Mouse (Mus musculus) neural tube, embryonic 15.5 days (tissue): Measurements from ENCODE around the gene Mroh2a. TPM values are rescaled to one million over a fixed set of nuclear protein-coding genes. Genes with fewer than 3 reads are reported as not detected.

ENCODE experiments used
- ATAC-seq: fragments of 200-750 bp; cut with Nextera tagmentation; 2 replicates; pipeline ENCODE4 v1.8.0; 2017; ENCODE audit warnings: mild to moderate bottlenecking, moderate TSS enrichment, moderate library complexity; ENCODE audit not compliant: low FRiP score
- H3K27ac ChIP-seq: fragments of 300-500 bp; sonication (generic); replicated peaks from 2 replicates; pipeline ENCODE4 v1.5.1; 2015; ENCODE audit warnings: mild to moderate bottlenecking, inconsistent platforms
- H3K27me3 ChIP-seq: fragments of 300-500 bp; sonication (generic); replicated peaks from 2 replicates; pipeline ENCODE4 v1.6.1; 2015; ENCODE audit warnings: inconsistent platforms
- H3K36me3 ChIP-seq: fragments of 300-500 bp; sonication (generic); 2 replicates; pipeline ENCODE4 v1.6.1; 2015; ENCODE audit warnings: inconsistent platforms
- H3K4me1 ChIP-seq: fragments of 300-500 bp; sonication (generic); 2 replicates; pipeline ENCODE4 v1.6.1; 2015; ENCODE audit warnings: inconsistent platforms
- H3K4me2 ChIP-seq: fragments of 300-500 bp; sonication (generic); 2 replicates; pipeline ENCODE4 v1.6.1; 2015; ENCODE audit warnings: inconsistent platforms, mild to moderate bottlenecking, moderate library complexity
- H3K4me3 ChIP-seq: fragments of 300-500 bp; sonication (generic); replicated peaks from 2 replicates; pipeline ENCODE4 v1.5.1; 2015; ENCODE audit warnings: mild to moderate bottlenecking, inconsistent platforms
- H3K9ac ChIP-seq: fragments of 300-500 bp; sonication (generic); replicated peaks from 2 replicates; pipeline ENCODE4 v1.6.1; 2015; ENCODE audit warnings: mild to moderate bottlenecking, inconsistent platforms
- H3K9me3 ChIP-seq: fragments of 300-500 bp; sonication (generic); replicated peaks from 2 replicates; pipeline ENCODE4 v1.6.1; 2016; ENCODE audit warnings: inconsistent platforms
- WGBS: fragments of 180-500 bp; shearing (Covaris S2); methylation state at CpG from one replicate; pipeline ENCODE4 v1.1.7; 2015; ENCODE audit warnings: mixed read lengths; 5-methylcytosine and 5-hydroxymethylcytosine counted together
- polyA plus RNA-seq: library from polyadenylated mRNA; unstranded; fragments of >200 nt; fragmentation: Nextera tagmentation; extraction: Ambion mirVana; gene quantifications from 2 replicates; pipeline ENCODE4 v1.2.1, GENCODE M21; 2015

Mroh2a gene
- polyA plus RNA-seq, 1 experiment from 2014 or later = 0.69 TPM

DNA sequence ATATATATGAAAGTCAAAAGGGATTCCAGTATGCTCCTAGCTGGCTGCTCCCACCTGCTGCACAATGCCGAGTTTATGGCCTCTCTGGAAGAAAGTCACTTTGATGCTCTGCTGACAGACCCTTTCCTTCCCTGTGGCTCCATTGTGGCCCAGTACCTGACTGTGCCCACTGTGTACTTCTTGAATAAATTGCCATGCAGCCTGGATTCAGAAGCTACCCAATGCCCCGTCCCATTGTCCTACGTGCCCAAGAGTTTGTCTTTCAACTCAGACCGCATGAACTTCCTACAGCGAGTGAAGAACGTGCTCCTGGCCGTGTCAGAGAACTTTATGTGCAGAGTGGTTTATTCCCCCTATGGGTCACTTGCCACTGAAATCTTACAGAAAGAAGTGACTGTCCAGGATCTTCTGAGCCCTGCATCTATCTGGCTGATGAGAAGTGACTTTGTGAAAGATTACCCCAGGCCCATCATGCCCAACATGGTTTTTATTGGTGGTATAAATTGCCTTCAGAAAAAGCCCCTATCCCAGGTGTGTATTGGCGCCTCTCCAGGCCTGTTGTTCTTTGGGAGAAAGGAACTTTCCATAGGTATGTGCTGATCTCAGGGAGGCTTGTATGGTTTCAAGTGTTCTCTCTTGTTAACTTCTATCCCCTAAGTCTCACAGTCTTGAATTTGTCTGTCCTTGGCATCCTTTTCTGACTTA, 14.3 kb upstream of the Mroh2a start:
- H3K4me3 ChIP-seq = no peak overlapping the region
- no peak overlapping the region for H3K4me2 ChIP-seq
- H3K9me3 ChIP-seq = peaks cover 58% of the 10 kb centered on the region
- 0 out of 2 replicates have a peak, but pooled peaks have one; percentile 9 for ATAC-seq
- H3K9ac ChIP-seq = no peak overlapping the region
- H3K36me3 ChIP-seq = no peaks in the 10 kb centered on the region
- 63% methylated on average over 8 of the region's 8 CpGs for WGBS
- no peaks in the 10 kb centered on the region for H3K4me1 ChIP-seq
- no peak overlapping the region for H3K27ac ChIP-seq
- H3K27me3 ChIP-seq = no peaks in the 10 kb centered on the region

DNA sequence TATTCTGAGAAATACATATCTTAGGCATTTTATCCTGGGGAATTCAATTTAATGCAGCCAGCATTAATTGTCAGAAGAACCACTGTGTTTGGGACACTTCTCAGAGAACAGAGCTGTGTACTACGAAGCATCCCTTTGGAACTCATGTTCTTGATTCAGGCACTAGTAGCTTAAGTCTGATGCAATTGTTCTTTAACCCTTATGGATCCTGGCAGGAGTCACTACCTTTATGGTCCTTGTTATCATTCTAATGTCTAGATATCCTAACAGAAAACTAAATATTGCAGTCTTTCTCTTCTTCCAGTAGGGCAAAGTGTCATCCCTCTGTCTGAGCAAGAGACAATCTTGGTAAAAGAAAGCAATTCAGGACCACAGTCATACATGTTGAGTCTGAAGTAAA, 13.7 kb upstream of the Mroh2a start:
- WGBS = 81% methylated on average over 1 of the region's 1 CpGs
- H3K36me3 ChIP-seq = no peaks in the 10 kb centered on the region
- no peak overlapping the region for H3K4me2 ChIP-seq
- ATAC-seq = no peak
- H3K27ac ChIP-seq = no peak overlapping the region
- peaks cover 61% of the 10 kb centered on the region for H3K9me3 ChIP-seq
- no peak overlapping the region for H3K4me3 ChIP-seq
- H3K9ac ChIP-seq = no peak overlapping the region
- no peaks in the 10 kb centered on the region for H3K27me3 ChIP-seq
- H3K4me1 ChIP-seq = no peaks in the 10 kb centered on the region

DNA sequence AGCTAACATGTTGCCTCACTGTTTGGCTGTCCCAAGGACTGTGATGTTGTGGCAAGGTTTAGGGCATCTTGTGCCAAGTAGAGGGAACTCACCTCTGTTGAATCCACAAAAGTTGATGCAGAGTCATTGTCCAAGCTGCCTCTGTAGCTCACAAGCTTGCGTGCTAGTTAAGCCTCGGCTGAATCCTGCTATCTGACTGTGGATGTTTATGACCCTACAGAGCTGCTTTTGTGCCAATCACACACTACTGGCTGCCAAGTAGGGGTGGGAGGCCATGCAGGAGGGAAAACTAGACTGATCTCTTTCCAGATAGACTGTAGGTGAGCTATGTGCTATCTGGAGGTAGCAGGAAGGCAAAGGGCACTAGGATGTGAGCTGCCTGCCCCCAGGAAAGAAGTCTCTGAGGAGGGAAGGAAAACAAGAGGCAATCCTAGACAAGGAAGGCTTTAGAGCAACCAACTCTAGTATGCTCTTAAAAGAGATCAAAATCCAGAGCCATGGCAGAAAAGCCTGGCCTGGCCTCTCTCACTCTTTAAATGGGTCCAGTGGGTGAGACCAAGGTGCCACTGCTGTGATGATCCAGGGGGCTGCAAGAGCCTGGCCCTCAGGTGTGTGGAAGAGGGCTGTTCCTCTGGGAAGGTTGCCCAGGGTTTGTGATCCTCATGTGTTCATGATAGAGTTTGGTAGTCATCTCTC, 12.9 kb upstream of the Mroh2a start:
- 84% methylated on average over 2 of the region's 2 CpGs for WGBS

DNA sequence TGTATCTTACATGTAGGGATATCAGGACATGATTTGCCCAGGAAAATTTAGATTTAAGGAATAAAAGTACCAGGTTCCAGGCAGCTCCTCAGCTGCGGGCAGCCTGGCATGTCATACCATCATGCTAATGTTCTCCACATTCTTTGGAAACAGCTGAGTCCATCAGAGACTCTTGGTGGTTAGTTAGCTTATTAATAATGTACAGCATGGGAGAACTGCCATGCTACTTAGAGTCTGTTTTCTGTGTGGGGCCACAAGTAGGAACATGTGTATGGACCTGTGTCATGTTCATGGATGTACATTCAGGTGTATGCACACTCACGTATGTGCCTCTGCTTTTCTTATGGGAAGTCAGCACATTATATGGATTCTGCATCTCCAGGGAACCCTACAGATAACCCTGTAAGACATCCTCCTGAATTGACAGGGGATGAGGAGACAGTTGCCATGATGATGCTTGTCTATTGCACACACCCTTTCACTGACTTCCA, 12.3 kb upstream of the Mroh2a start:
- Histone ChIP-seq H3K9ac (no peak overlapping the region), H3K9me3 (peaks cover 61% of the 10 kb centered on the region), H3K4me1 (no peaks in the 10 kb centered on the region), H3K4me3 (no peak overlapping the region), H3K27ac (no peak overlapping the region), H3K36me3 (no peaks in the 10 kb centered on the region), H3K4me2 (no peak overlapping the region), H3K27me3 (no peaks in the 10 kb centered on the region)
- WGBS = 81% methylated on average over 2 of the region's 2 CpGs
- ATAC-seq = no peak

More for the DNA sequence above, 12.9 kb upstream of the Mroh2a start:
- no peaks in the 10 kb centered on the region for H3K27me3 ChIP-seq
- H3K9ac ChIP-seq = no peak overlapping the region
- no peaks in the 10 kb centered on the region for H3K4me1 ChIP-seq
- peaks cover 61% of the 10 kb centered on the region for H3K9me3 ChIP-seq
- H3K4me2 ChIP-seq = no peak overlapping the region
- H3K4me3 ChIP-seq = no peak overlapping the region
- H3K36me3 ChIP-seq = no peaks in the 10 kb centered on the region
- H3K27ac ChIP-seq = no peak overlapping the region
- no peak for ATAC-seq

DNA sequence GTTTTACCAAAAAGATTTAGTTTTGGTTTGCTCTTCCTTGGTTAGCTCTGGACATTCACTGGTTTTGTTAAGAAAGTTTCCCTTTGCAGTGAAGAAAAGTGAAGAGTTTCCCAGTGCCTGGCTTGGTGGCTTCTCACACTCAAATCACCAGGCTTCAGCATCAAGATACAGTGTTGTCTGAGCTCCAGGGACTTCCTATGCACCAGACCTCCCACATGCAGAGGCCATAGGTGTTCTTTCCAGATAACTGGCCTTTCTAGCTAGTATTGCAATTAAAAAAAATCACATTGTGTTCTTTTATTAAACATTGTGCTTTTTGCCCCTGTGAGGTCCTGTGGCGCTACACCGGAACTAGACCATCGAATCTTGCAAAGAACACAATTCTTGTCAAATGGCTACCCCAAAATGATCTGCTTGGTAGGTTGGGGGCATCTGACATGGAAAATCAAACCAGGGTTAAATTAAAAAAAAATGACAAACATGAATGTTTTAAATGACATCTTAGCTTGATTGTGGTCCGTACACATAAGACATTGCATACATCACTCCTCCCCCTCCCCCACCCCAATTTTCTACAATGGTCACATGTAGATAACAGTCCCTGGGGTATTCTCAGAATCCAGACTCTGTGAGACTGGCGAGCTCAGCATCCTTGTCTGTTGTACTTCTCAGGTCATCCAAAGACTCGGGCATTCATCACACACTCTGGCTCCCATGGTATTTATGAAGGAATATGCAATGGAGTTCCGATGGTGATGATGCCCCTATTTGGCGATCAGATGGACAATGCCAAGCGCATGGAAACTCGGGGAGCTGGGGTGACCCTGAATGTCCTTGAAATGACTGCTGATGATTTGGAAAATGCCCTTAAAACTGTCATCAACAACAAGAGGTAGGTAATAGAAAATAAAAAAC, 11.1 kb upstream of the Mroh2a start:
- H3K4me1 ChIP-seq = no peaks in the 10 kb centered on the region
- no peak overlapping the region for H3K27ac ChIP-seq
- no peak overlapping the region for H3K4me3 ChIP-seq
- H3K9ac ChIP-seq = no peak overlapping the region
- H3K27me3 ChIP-seq = no peaks in the 10 kb centered on the region
- ATAC-seq = no peak
- H3K36me3 ChIP-seq = no peaks in the 10 kb centered on the region
- 72% methylated on average over 10 of the region's 10 CpGs for WGBS
- H3K4me2 ChIP-seq = no peak overlapping the region
- H3K9me3 ChIP-seq = peaks cover 61% of the 10 kb centered on the region

- no peaks in the 10 kb centered on the region for H3K27me3 ChIP-seq
- ATAC-seq = no peak
- no peaks in the 10 kb centered on the region for H3K36me3 ChIP-seq
- 61% methylated on average over 2 of the region's 2 CpGs for WGBS
- H3K27ac ChIP-seq = no peak overlapping the region
- peaks cover 57% of the 10 kb centered on the region for H3K9me3 ChIP-seq
- H3K9ac ChIP-seq = no peak overlapping the region
- H3K4me1 ChIP-seq = no peaks in the 10 kb centered on the region
- no peak overlapping the region for H3K4me2 ChIP-seq
- H3K4me3 ChIP-seq = no peak overlapping the region
Measured at GRCm38 (mm10) chr1:88216551-88216950, 10.2 kb upstream of the Mroh2a start.

- Histone ChIP-seq H3K9me3 (peaks cover 54% of the 10 kb centered on the region), H3K36me3 (no peaks in the 10 kb centered on the region), H3K4me3 (no peak overlapping the region), H3K9ac (no peak overlapping the region), H3K27ac (no peak overlapping the region), H3K4me1 (no peaks in the 10 kb centered on the region), H3K27me3 (no peaks in the 10 kb centered on the region), H3K4me2 (no peak overlapping the region)
- 63% methylated on average over 2 of the region's 2 CpGs for WGBS
- no peak for ATAC-seq
Measured at GRCm38 (mm10) chr1:88217144-88217543, 9.6 kb upstream of the Mroh2a start.

DNA sequence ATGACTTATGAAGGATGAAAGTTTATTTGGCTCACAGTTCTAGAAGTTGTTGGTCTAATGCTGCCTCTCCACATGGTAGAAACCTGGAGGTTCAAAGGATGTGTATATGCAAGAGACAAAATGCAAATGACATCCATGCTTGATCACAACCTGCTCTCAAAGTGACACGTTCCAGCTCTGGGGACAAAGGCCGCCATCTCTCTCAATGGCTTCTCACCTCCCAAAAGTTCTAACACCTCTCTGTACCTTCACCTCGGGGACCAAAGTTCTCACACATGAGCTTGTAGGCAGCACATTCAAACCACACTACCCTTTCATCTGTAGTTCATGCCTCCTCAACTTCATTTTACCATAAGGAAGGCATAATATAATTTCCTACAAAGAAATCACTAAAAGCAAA, 9.2 kb upstream of the Mroh2a start:
- H3K9me3 ChIP-seq = peaks cover 51% of the 10 kb centered on the region
- WGBS = 48% methylated on average over 3 of the region's 3 CpGs
- H3K27ac ChIP-seq = no peak overlapping the region
- H3K36me3 ChIP-seq = no peaks in the 10 kb centered on the region
- no peaks in the 10 kb centered on the region for H3K4me1 ChIP-seq
- H3K27me3 ChIP-seq = no peaks in the 10 kb centered on the region
- H3K4me2 ChIP-seq = no peak overlapping the region
- H3K4me3 ChIP-seq = no peak overlapping the region
- ATAC-seq = no peak
- H3K9ac ChIP-seq = no peak overlapping the region

DNA sequence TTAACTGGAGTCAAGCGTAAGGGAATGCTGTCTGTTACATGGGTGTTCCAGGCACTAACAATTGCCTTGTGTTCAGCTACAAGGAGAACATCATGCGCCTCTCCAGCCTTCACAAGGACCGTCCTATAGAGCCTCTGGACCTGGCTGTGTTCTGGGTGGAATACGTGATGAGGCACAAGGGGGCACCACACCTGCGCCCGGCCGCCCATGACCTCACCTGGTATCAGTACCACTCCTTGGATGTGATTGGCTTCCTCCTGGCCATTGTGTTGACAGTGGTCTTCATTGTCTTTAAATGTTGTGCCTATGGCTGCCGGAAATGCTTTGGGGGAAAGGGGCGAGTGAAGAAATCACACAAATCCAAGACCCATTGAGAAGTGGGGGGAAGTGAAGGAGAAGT, 8.7 kb upstream of the Mroh2a start:
- Histone ChIP-seq H3K36me3 (no peaks in the 10 kb centered on the region), H3K27me3 (no peaks in the 10 kb centered on the region), H3K4me2 (no peak overlapping the region), H3K4me1 (no peaks in the 10 kb centered on the region), H3K9me3 (peaks cover 47% of the 10 kb centered on the region), H3K27ac (no peak overlapping the region), H3K9ac (no peak overlapping the region), H3K4me3 (no peak overlapping the region)
- ATAC-seq = no peak
- 77% methylated on average over 9 of the region's 9 CpGs for WGBS

GRCm38 (mm10) chr1:88218591-88218990, 8.2 kb upstream of the Mroh2a start:
- peaks cover 41% of the 10 kb centered on the region for H3K9me3 ChIP-seq
- H3K9ac ChIP-seq = no peak overlapping the region
- 54% methylated on average over 4 of the region's 4 CpGs for WGBS
- no peak overlapping the region for H3K4me3 ChIP-seq
- H3K4me2 ChIP-seq = no peak overlapping the region
- no peak for ATAC-seq
- H3K36me3 ChIP-seq = no peaks in the 10 kb centered on the region
- H3K27me3 ChIP-seq = no peaks in the 10 kb centered on the region
- H3K4me1 ChIP-seq = no peaks in the 10 kb centered on the region
- no peak overlapping the region for H3K27ac ChIP-seq

GRCm38 (mm10) chr1:88219054-88219453, 7.7 kb upstream of the Mroh2a start:
- no peak for ATAC-seq
- H3K27ac ChIP-seq = no peak overlapping the region
- H3K4me2 ChIP-seq = no peak overlapping the region
- no peaks in the 10 kb centered on the region for H3K27me3 ChIP-seq
- H3K9me3 ChIP-seq = peaks cover 37% of the 10 kb centered on the region
- no peaks in the 10 kb centered on the region for H3K36me3 ChIP-seq
- H3K9ac ChIP-seq = no peak overlapping the region
- no peaks in the 10 kb centered on the region for H3K4me1 ChIP-seq
- 20% methylated on average over 1 of the region's 1 CpGs for WGBS
- H3K4me3 ChIP-seq = no peak overlapping the region
